Mouse (Mus musculus): Measurements from ENCODE around the gene Pcdh19.

Gene Pcdh19

DNA sequence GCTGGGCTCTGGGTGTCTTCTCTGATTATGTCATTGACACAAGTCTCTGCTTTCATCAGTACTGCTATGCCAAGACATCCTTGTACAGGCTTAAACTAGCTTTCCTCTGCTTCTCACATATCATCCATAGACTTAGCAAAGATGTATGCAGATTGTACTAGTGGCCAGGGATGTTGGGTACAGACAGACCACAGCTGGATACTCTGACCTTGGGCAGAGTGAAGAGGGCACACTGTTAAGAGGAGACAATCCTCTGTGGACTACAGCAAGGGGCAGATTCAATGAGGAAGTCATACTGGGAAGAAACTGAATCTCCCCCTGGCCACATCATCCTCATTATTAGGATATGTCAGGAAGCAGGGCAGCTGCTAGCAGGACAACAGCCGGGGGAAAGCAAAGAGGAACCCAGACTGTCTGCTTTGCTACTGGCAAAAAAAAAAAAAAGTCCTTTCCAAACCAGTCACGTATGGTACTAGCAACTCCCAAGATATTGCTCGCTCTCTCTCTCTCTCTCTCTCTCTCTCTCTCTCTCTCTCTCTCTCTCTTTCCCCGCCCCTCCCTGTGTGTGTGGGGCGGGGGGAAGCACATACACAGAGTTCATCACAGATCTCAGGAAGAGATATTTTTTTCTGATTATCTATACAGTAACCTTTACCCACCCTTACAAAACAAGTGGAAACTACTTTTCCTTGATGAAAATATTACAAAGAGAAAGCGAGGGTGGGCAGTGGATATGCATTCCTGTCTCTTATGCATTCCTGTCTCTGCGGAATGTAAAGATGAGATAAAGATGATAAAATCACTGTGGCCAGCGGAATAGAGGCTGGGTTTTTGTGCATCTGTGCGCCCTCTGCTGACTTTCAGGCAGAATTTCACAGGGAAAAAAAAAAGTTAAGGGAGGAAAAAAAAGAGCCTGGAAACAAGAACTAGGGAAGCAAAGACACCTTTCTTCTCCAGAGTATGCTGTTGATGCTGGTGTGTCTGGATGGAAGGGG is 31.2 kb downstream of the Pcdh19 start:
- no peak for DNase-seq (ENCODE audit: low spot score)

DNA sequence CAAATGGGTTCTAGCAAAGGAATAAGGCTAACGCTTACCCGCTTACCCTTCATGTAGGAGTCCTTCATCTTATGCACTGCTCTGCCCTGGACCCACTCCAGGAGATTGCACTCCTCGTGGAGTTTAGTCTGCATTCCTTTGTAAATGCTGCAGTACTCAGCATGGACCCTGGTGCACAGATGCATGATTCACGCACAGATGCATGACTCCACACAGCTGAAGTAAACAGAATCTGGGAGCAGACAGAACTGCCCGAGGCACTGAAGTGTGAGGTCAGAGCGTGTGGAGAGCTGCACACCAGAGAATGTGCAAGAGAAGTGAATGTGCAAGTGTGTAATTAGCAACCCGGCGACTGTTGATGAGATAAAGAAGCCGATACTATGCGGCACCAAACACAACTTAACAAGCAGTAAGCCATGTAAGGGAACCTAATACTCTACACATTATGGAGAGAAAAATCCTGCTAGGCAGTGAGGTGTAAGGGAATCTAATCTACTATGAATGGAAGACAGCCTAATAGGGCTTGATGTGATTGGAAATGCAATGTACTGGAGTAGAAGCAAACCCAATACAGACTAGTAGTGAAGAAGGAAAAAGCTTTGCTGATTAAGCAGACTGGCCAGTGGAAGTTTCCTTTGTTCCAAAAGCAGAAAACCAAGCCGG is 32.8 kb downstream of the Pcdh19 start:
- no peak for DNase-seq (ENCODE audit: low spot score)

GRCm38 (mm10) chrX:133655196-133655595 is 33.6 kb downstream of the Pcdh19 start:
- DNase-seq (ENCODE audit: low spot score) = no peak

DNA sequence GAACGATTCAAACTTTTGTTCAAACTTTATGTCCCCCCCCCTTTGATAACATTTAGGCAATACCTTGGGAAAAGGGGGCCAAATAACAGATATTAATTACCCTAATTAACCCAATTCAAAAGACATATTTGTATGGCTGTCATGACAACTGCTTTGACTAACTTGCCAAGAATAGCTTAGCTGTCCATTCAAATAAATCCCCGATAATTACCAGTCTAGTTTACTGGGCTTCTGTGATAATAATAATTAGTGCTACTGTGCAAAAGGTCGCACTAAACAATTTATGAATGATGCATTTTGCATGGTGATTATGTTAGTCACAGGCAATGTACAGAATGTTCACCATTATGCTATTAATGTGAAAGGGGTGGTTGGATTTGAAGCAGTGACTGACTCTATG is 35.7 kb downstream of the Pcdh19 start:
- DNase-seq (ENCODE audit: low spot score) = no peak

GRCm38 (mm10) chrX:133650379-133650778 is 38.4 kb downstream of the Pcdh19 start:
- no peak for DNase-seq (ENCODE audit: low spot score)

- no peak for DNase-seq (ENCODE audit: low spot score)
Measured at GRCm38 (mm10) chrX:133647809-133648208, 41.0 kb downstream of the Pcdh19 start.

DNA sequence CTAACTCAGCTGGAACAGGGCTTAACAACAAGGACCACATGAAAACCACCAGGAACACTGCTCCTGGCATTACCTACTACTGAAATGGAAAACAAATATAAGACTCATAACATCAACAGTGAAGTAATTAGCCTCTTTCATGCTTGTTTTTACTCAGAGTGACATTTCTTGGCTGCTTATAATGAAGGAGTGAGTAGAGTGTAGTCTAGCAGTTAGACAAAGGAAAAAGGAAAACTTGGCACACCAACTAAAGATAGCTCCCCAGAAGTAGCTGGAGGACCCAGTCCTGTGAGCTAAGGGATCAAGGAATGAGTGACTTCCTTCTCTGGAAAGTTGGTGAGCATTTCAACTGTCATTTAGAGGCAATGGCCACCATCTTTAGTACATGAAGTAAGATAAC is 49.3 kb downstream of the Pcdh19 start:
- DNase-seq (ENCODE audit: low spot score) = no peak

DNA sequence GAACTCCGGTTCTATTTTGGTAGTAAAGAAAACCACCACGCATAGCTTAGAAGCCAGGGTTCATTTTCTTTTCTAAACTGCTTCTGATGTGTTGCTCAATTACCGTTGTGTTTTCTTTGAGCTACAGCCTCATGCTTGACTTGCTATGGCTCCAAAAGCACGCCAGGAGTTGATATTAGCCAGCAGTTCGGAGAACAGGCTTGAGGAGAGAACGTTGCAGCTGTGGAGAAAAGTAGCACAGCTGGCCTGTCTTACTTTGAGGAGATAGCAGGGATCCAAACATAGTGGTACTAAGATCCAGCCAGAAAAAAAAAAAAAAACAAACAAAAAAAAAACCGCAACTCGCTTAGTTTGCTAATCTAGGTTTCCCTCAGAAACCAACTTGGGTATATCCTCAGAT is 59.2 kb downstream of the Pcdh19 start:
- no peak for DNase-seq (ENCODE audit: low spot score)

DNA sequence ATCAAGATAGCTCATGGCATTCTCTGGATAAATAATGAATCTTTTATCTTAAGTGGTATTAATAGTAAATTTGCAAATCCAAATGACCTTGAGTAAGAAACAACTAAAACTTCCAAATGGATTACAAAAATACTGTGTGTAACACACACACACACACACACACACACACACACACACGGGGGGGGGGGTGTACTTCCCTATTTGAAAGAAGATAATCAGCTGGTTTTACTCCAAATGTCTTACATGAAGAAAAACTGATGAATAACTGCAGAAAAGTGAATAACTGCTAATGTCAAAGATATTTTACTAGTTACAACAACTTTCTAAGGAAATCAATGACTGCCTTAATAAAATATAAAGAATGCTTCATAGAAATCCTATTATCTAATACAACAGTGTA is 70.6 kb downstream of the Pcdh19 start:
- DNase-seq (ENCODE audit: low spot score) = no peak

DNA sequence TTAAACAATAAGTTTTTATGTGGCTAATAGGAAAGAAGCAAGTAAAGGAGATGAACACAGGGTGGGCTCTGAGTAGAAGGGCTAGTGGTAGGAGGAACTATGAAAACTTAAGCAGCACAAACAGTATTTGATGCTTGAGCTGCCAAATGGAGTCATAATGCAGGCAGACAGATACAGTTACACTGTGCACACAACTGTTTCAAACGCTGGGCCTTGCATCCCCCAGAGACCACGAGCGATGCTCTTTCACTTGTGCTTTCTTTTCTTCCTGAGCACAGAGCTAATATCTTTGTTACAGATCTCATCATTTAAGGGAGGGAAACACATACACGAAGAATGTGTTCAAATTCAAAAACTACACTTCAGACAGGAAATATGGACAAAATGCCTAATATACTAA is 83.0 kb downstream of the Pcdh19 start:
- no peak for DNase-seq (ENCODE audit: low spot score)

DNA sequence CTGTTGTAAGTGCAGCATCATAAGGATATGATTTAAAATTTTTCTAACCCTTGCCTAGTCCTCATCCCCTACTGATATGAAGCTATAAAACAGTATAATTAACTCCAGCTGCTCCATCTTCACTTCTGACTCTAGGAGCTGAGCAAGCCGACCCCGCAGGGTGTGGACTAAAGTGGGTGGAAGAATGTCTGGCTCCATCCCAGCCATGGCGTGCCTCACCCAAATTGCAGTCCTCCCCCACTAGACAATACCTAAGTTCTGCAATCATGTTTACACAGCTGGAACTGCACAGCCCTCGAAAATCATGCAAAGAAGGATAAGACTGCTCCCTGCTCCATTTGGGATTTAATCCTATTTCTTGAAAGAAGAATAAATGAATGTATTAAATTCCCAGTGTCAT is 84.5 kb downstream of the Pcdh19 start:
- no peak for DNase-seq (ENCODE audit: low spot score)

- DNase-seq (ENCODE audit: low spot score) = no peak
Measured at GRCm38 (mm10) chrX:133602068-133602467, 86.7 kb downstream of the Pcdh19 start.

GRCm38 (mm10) chrX:133601658-133602057 is 87.1 kb downstream of the Pcdh19 start:
- no peak for DNase-seq (ENCODE audit: low spot score)

DNA sequence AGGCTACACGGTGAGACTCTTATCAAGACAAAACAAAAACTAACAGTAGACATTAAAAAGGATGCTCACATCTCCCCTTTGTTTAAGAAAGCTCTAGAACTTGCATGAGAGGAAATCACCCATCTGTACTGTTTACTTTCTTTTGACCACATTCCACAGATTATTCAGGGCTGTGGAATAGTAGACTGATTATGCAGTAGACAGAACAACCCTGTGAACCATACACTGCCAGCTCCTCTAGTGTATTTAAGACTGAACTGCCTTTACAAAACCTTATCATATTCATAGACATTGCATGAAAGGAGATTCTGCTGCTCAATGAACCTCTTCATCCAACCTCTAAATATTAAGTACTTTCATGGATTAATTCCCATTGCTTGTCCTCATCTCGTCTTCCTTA is 87.6 kb downstream of the Pcdh19 start:
- DNase-seq (ENCODE audit: low spot score) = no peak

DNA sequence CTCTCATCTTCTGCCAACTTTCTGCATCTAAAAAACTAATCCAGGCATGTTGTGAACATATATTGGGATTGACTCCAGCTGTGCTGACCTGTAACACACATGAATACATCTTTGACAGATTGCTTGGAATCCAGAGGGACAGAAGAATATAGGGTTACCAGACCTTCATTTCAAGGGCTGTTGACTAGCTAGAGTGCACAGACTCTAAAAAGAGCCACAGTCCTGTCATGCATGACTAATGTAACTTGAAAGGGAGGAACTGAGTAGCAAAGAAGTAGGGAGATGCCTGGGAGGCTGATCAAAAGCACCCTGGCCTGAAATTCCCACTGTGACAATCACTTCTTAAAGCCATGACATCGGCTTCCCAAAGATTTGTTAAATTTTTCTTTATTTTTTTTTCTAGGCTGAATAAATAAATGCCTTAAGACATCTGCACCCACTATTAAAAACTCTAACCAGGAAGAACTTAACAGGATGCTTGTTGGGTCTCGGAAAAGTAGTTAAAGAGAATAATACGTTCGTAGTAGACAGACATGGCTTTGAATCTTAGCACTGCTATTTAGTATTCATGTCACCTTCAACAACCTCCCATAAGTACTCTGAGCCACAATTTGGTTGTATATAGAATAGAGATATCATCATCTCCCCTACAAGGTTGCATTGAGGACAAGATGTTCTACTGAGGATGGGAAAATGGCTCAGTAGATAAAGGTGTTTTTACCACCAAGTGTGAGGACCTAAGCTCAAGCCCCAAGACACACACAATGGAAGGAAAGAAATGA is 113.0 kb downstream of the Pcdh19 start:
- no peak for DNase-seq (ENCODE audit: low spot score)

DNA sequence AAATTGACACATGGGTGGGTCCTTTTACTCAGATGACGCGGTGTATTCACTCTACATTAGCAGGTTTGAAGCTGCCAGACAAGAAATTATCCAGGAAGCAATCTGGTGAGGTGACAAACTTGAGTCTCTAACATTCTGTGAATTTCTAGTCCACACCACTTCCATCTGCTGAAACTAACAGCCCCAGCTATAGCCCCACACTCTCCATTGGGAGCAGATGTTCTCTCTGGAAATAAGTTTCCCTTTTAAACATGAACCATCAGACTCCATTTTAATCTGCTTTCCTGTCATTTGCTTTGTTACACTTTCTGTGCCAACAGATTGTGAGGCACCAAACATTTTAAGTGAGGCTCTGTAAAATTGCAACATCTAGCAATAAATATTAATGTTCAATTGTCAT is 123.4 kb downstream of the Pcdh19 start:
- DNase-seq (ENCODE audit: low spot score) = no peak

Measured in yolk sac, embryonic 10.5 days (tissue).